Mouse (Mus musculus): Measurements from ENCODE around the gene Ahnak2.

DNA sequence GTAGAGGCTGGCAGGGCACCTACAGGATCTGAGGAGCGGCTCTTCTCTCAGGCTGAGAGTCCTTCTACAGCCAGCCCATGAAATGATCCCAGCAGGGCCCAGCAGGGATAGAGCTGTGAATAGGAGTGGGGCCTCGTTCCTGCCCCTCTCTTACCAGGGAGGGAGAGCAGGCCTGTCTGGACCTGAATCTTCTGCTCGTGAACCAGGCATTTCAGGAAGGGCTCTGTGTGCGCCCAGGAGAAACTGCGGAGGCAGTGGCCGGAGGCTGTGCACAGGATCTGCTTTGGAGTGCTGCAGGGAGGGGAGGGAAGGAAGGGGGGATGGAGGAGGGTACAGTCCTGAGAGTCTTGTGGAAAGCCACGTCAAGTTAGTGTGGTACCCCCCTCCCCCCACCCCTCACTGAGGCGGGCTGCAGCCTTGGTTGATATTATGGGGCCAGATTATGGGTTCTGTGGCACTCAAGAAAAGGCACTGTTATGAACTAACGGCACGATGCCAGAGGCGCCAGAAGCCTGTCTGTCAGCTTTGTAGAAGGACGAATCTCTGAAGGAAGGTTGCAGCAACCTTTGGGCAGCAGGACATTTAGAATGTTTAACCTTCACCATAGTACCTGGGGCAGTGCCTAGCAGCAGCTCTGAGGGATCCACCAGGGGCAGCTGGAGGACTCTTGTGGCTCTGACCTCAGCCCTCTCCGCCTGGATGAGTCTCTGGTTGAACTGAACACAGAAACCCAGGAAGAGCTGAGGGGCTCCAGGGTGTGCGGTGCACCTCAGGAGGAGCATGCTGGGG, 12.4 kb upstream of the Ahnak2 start:
- no peak for TF ChIP-seq CTCF (IDR thresholded peaks at IDR 0.05; ENCODE audit: extremely low read depth, insufficient read depth, low read length)
- no peak for TF ChIP-seq POLR2A (IDR thresholded peaks at IDR 0.05; ENCODE audit: extremely low read depth, insufficient read depth, low read length)

Data from cortical plate, adult 2 months (tissue).